Comparison of ENCODE assay signal across 19 mouse cellular contexts in the genomic region with DNA sequence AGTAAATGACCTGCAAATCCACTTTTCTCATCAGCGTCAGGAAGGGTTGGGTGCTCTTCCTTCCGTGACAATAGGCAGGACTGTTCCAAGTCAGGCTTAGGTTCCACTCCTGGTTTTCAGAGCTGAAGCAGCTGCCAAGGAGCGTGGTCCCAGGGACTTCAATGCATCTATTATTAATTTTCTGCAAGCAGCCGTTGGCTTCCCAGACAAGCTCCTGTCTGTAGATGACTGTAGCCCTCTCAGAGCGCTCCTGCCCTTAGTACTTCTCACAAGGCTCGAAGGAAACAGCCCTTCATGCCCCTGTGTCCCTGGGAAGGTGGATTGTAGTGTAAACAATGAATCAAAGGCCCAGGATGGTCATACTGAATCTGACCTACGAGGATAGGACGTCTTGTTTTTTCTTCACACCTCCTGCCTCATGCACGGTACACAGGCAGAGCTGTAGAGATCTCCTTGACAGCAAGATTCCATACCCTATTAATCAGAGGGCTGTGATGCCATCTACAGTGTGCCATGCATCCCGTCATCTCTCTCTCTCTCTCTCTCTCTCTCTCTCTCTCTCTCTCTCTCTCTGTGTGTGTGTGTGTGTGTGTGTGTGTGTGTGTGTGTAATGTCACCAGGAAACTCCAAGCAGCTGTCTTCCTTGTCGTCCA.
DNase-seq lines count a peak whose midpoint lies in the region; ATAC-seq and TF ChIP-seq lines count a peak whose summit lies in the region.
"Had no signal": no experiment of that assay in that cellular context is flagged by ENCODE, and none has a peak within 500 bp of the region (broad histone marks: within the 10 kb centered on the region; RNA-seq: fewer than 3 reads in every experiment).

No protein-coding gene starts in this region.

- no peaks in the 10 kb centered on the region for H3K27me3 ChIP-seq in hindbrain, embryonic 14.5 days (ENCODE audit: control insufficient read depth, insufficient read depth, low read length)
- H3K27me3 ChIP-seq in hindbrain, embryonic 12.5 days, result no peaks in the 10 kb centered on the region
- no peaks in the 10 kb centered on the region for H3K27me3 ChIP-seq in forebrain, postnatal 0 days (ENCODE audit: insufficient read depth, low read length)
- no peaks in the 10 kb centered on the region for H3K27me3 ChIP-seq in neural tube, embryonic 14.5 days (ENCODE audit: control insufficient read depth, insufficient read depth, low read length)
- H3K27me3 ChIP-seq: heart, embryonic 15.5 days; lung, embryonic 15.5 days; Patski had no signal

- no peak overlapping the region for H3K4me2 ChIP-seq in hindbrain, embryonic 14.5 days (replicated peaks)
- H3K4me2 ChIP-seq in hindbrain, embryonic 12.5 days (replicated peaks), result no peak overlapping the region
- H3K4me2 ChIP-seq in forebrain, postnatal 0 days (ENCODE audit: low read depth), result no peak overlapping the region
- H3K4me2 ChIP-seq in neural tube, embryonic 14.5 days (ENCODE audit: low read depth, low read length), result no peak overlapping the region
- H3K4me2 ChIP-seq: heart, embryonic 15.5 days; liver, embryonic 11.5 days; lung, embryonic 15.5 days had no signal

- no peak overlapping the region for H3K9ac ChIP-seq in hindbrain, embryonic 14.5 days
- H3K9ac ChIP-seq in hindbrain, embryonic 12.5 days, result no peak overlapping the region
- no peak overlapping the region for H3K9ac ChIP-seq in forebrain, postnatal 0 days
- H3K9ac ChIP-seq in neural tube, embryonic 14.5 days (replicated peaks; ENCODE audit: low read depth, low read length), result no peak overlapping the region
- H3K9ac ChIP-seq: heart, embryonic 15.5 days; lung, embryonic 15.5 days had no signal

- WGBS in hindbrain, embryonic 14.5 days, result 56% methylated on average over 11 of the region's 11 CpGs
- 62% methylated on average over 11 of the region's 11 CpGs for WGBS in hindbrain, embryonic 12.5 days
- 34% methylated on average over 11 of the region's 11 CpGs for WGBS in lung, adult 2 months
- 46% methylated on average over 11 of the region's 11 CpGs for WGBS in forebrain, postnatal 0 days
- 57% methylated on average over 11 of the region's 11 CpGs for WGBS in neural tube, embryonic 14.5 days

- no peak for TF ChIP-seq CTCF in lung, adult 2 months (IDR thresholded peaks at IDR 0.05; ENCODE audit: insufficient read depth, low read length)
- 0 out of 2 replicates have a peak, but pooled peaks have one; percentile 11 for TF ChIP-seq CTCF in forebrain, postnatal 0 days (IDR thresholded peaks at IDR 0.05; ENCODE audit: low read depth)

- H3K27ac ChIP-seq in hindbrain, embryonic 14.5 days, result peak overlapping the region; percentile 61; the same call in 1 of the 2 replicates
- H3K27ac ChIP-seq in hindbrain, embryonic 12.5 days, result no peak overlapping the region
- peak overlapping the region; percentile 23; the same call in 1 of the 2 replicates for H3K27ac ChIP-seq in forebrain, postnatal 0 days (ENCODE audit: low read depth, low read length)
- peak overlapping the region; percentile 8; the same call in 1 of the 2 replicates for H3K27ac ChIP-seq in neural tube, embryonic 14.5 days (ENCODE audit: low read depth, low read length)
- H3K27ac ChIP-seq: heart, embryonic 15.5 days; layer of hippocampus, adult 2 months; limb, embryonic 10.5 days; lung, embryonic 15.5 days had no signal

- no peaks in the 10 kb centered on the region for H3K36me3 ChIP-seq in hindbrain, embryonic 14.5 days (replicated peaks; ENCODE audit: control insufficient read depth, insufficient read depth)
- H3K36me3 ChIP-seq in hindbrain, embryonic 12.5 days, result no peaks in the 10 kb centered on the region
- H3K36me3 ChIP-seq in forebrain, postnatal 0 days (ENCODE audit: insufficient read depth), result no peaks in the 10 kb centered on the region
- no peaks in the 10 kb centered on the region for H3K36me3 ChIP-seq in neural tube, embryonic 14.5 days (ENCODE audit: control insufficient read depth, insufficient read depth, low read length)
- H3K36me3 ChIP-seq: heart, embryonic 15.5 days; limb, embryonic 10.5 days; lung, embryonic 15.5 days had no signal

- no peaks in the 10 kb centered on the region for H3K9me3 ChIP-seq in hindbrain, embryonic 14.5 days (ENCODE audit: control insufficient read depth, low read length)
- H3K9me3 ChIP-seq in hindbrain, embryonic 12.5 days (replicated peaks), result no peaks in the 10 kb centered on the region
- H3K9me3 ChIP-seq in forebrain, postnatal 0 days (ENCODE audit: low read length), result no peaks in the 10 kb centered on the region
- H3K9me3 ChIP-seq in neural tube, embryonic 14.5 days (ENCODE audit: control insufficient read depth, low read length), result no peaks in the 10 kb centered on the region
- H3K9me3 ChIP-seq: heart, embryonic 15.5 days; limb, embryonic 10.5 days; lung, embryonic 15.5 days had no signal

- H3K4me1 ChIP-seq in hindbrain, embryonic 14.5 days (replicated peaks; ENCODE audit: control insufficient read depth, insufficient read depth, low read length), result 0 out of 2 replicates have a peak, but pooled peaks cover 6% of the 10 kb centered on the region
- H3K4me1 ChIP-seq in hindbrain, embryonic 12.5 days, result peaks cover 10% of the 10 kb centered on the region
- peaks cover 2% of the 10 kb centered on the region for H3K4me1 ChIP-seq in lung, adult 2 months (ENCODE audit: control insufficient read depth, insufficient read depth, low read length)
- H3K4me1 ChIP-seq in forebrain, postnatal 0 days (ENCODE audit: insufficient read depth), result peaks cover 16% of the 10 kb centered on the region
- 0 out of 2 replicates have a peak, but pooled peaks cover 3% of the 10 kb centered on the region for H3K4me1 ChIP-seq in neural tube, embryonic 14.5 days (ENCODE audit: control insufficient read depth, insufficient read depth, low read length)
- H3K4me1 ChIP-seq: heart, embryonic 15.5 days had no signal

- no peak for ATAC-seq in hindbrain, embryonic 14.5 days (ENCODE audit: low FRiP score)
- ATAC-seq in hindbrain, embryonic 12.5 days (ENCODE audit: low FRiP score), result no peak
- ATAC-seq in forebrain, postnatal 0 days, result peak; percentile 72
- ATAC-seq in neural tube, embryonic 14.5 days (ENCODE audit: low read depth), result peak; percentile 38; the same call in 1 of the 2 replicates
- ATAC-seq in monocyte, adult 5-6 weeks (replicated peaks; ENCODE audit: insufficient number of reproducible peaks, low FRiP score, low TSS enrichment, poor library complexity, severe bottlenecking), result no peak
- ATAC-seq: activated CD4-positive, CD25-positive, alpha-beta regulatory T cell, adult 4 months; Patski had no signal

- DNase-seq in hindbrain, embryonic 14.5 days (ENCODE audit: low spot score), result no peak
- peak; percentile 24 for DNase-seq in lung, postnatal 10 days
- DNase-seq in lung, adult 2 months, result no peak
- DNase-seq in forebrain, postnatal 0 days, result peak; percentile 42
- DNase-seq in left cerebral cortex, adult 8-10 months (ENCODE audit: low spot score in 2 of 2), result no peak
- DNase-seq: adrenal gland, postnatal 25 days; cerebellum, adult 9-11 months; gastrocnemius, postnatal 10 days; kidney, adult 8-10 months had no signal

- no peak for TF ChIP-seq POLR2A in lung, adult 2 months (IDR thresholded peaks at IDR 0.05; ENCODE audit: borderline replicate concordance, extremely low read depth, low read depth, low read length)

- H3K4me3 ChIP-seq in hindbrain, embryonic 14.5 days (replicated peaks; ENCODE audit: low read length), result no peak overlapping the region
- no peak overlapping the region for H3K4me3 ChIP-seq in hindbrain, embryonic 12.5 days
- H3K4me3 ChIP-seq in lung, adult 2 months (replicated peaks; ENCODE audit: extremely low read depth, low read depth, low read length), result no peak overlapping the region
- no peak overlapping the region for H3K4me3 ChIP-seq in forebrain, postnatal 0 days (ENCODE audit: low read depth, low read length)
- H3K4me3 ChIP-seq in neural tube, embryonic 14.5 days (ENCODE audit: low read depth, low read length), result no peak overlapping the region
- H3K4me3 ChIP-seq: heart, embryonic 15.5 days; layer of hippocampus, adult 2 months; limb, embryonic 10.5 days; lung, embryonic 15.5 days had no signal

Comparison
In these comparisons a context has a peak if more than half of its experiments do, and no peak if none do; other contexts are left out.
1. DNase-seq: peak in lung, postnatal 10 days (single experiment) and forebrain, postnatal 0 days (single experiment); none in hindbrain, embryonic 14.5 days (single experiment), lung, adult 2 months (single experiment) and left cerebral cortex, adult 8-10 months (0 of 2).
2. ATAC-seq: peak in forebrain, postnatal 0 days (single experiment) and neural tube, embryonic 14.5 days (single experiment); none in hindbrain, embryonic 14.5 days (single experiment), hindbrain, embryonic 12.5 days (single experiment) and monocyte, adult 5-6 weeks (single experiment).